Mouse (Mus musculus): ENCODE results near the gene Phf12. TPM values are rescaled to one million over a fixed set of nuclear protein-coding genes. Genes with fewer than 3 reads are reported as not detected.

Gene Phf12
- total RNA-seq, 2 experiments from 2014 or later, result 42.3 to 51.8 TPM

DNA sequence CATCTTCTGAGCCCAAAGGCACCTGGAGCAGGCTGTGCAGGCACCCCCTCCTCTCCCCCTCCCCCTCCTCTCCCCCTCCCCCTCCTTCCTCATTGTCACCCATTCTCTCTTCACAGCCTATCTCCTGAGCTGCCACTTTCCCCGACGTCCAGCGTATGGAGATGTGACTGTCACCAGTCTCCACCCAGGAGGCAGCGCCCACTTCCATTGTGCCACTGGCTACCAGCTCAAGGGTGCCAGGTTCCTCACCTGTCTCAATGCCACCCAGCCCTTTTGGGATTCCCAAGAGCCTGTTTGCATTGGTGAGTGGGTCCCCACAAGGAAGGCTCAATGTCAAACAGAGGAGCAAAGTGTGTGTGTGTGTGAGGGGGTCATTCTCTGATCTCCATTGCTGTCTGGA is 13.8 kb upstream of the Phf12 start:
- no peak for DNase-seq (ENCODE audit: low spot score in 2 of 2)

- DNase-seq (ENCODE audit: low spot score in 2 of 2), result no peak
Measured at GRCm38 (mm10) chr11:77970718-77971117, 11.8 kb upstream of the Phf12 start.

- no peak for DNase-seq (ENCODE audit: low spot score in 2 of 2)
Measured at GRCm38 (mm10) chr11:77973520-77973919, 9.0 kb upstream of the Phf12 start.

DNA sequence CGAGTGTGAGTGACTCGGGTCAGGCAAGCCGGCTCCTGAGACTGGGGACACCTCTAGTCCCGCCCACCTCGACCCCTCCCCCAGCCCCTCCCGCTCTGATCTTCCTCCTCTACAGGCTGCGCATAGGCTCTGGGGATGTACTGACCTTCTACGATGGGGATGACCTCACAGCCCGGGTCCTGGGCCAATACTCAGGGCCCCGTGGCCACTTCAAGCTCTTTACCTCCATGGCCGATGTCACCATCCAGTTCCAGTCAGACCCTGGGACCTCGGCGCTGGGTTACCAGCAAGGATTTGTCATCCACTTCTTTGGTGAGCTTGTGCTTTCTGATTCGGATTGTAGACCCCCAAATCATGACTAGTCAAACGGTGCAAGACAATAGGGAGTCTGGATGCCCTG is 8.2 kb upstream of the Phf12 start:
- no peak for DNase-seq (ENCODE audit: low spot score in 2 of 2)

- DNase-seq (ENCODE audit: low spot score in 2 of 2), result no peak
Measured at GRCm38 (mm10) chr11:77975873-77976272, 6.7 kb upstream of the Phf12 start.

DNA sequence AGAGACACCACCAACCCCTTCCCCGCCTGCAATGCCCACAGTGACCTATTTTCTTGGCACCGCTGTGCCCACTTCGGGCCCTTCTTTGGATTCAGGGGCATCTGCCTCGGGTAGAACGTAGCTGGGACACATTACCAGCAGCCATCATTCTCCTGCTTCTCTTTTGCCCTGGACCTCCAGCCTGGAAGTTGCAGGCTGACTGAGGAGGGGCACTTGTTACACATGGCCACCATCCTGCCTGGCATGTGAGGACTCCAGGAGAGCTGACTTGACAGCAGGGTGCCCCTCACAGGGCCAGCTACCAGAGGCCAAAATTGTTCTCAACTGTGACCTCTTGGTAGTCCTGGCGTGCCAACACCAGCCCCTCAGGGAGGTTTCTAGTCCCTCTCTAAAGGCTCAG is 4.4 kb upstream of the Phf12 start:
- DNase-seq (ENCODE audit: low spot score in 2 of 2), result no peak

DNA sequence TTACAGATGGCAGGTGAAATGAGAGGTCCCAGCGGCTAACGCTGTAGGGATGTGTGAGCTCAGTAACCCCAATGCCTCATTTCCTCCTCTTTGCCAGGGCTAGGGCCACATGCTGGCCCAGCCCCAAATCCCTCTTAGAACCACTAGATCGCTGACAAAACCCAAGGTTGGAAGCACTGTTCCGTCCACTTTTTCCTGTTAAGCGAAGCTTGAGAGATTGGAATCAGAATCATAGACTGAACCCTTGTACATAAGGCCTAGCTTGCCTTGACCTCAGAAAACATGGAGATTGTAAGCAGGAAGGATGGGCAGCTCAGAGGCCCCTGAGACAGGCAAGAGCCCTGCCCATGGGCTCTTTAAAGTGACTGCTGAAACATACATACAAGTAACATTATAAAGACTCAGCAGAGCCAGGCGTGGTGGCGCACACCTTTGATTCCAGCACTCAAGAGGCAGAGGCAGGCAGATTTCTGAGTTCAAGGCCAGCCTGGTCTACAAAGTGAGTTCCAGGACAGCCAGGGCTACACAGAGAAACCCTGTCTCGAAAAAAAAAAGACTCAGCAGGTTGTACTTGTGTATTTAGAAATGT is 3.2 kb upstream of the Phf12 start:
- DNase-seq (ENCODE audit: low spot score in 2 of 2), result no peak

GRCm38 (mm10) chr11:77980281-77981204 is 2.0 kb upstream of the Phf12 start:
- DNase-seq (ENCODE audit: low spot score in 2 of 2), result peak in 1 of 2 experiments; percentile 49

GRCm38 (mm10) chr11:77981609-77982440 is 729 bp upstream of the Phf12 start:
- peak; percentile 74 to 76 for DNase-seq (ENCODE audit: low spot score in 2 of 2)

- DNase-seq (ENCODE audit: low spot score in 2 of 2), result peak; percentile 43 to 44
Measured at GRCm38 (mm10) chr11:77983191-77983936, 810 bp downstream of the Phf12 start.

- DNase-seq (ENCODE audit: low spot score in 2 of 2), result peak; percentile 70 to 72
Measured at GRCm38 (mm10) chr11:77983937-77984835, 1.6 kb downstream of the Phf12 start.

- peak; percentile 53 to 54 for DNase-seq (ENCODE audit: low spot score in 2 of 2)
Measured at GRCm38 (mm10) chr11:77984836-77985231, 2.3 kb downstream of the Phf12 start.

GRCm38 (mm10) chr11:77985541-77986065 is 3.0 kb downstream of the Phf12 start:
- DNase-seq (ENCODE audit: low spot score in 2 of 2), result no peak

- no peak for DNase-seq (ENCODE audit: low spot score in 2 of 2)
Measured at GRCm38 (mm10) chr11:77989071-77989690, 6.6 kb downstream of the Phf12 start.

DNA sequence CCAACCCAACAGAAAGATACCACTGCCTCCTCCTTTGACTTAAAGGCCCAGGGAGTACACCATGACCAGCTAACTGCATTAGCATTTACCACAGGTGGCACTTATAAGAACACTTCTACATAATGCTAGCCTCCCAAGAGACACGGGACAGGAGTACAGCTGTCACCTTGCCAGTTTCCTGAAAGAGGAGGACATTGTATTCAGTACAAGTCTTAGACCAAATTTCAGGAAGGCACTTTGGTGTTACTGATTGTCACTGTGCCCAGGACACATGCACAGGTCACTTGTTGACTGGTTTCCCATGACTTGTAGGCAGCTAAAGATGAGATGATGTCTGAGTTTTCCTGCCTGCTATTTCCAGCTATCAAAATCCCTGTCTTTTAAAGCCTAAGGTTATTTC is 13.0 kb downstream of the Phf12 start:
- no peak for DNase-seq (ENCODE audit: low spot score in 2 of 2)

- no peak for DNase-seq (ENCODE audit: low spot score in 2 of 2)
Measured at GRCm38 (mm10) chr11:78006446-78006845, 23.9 kb downstream of the Phf12 start.

DNA sequence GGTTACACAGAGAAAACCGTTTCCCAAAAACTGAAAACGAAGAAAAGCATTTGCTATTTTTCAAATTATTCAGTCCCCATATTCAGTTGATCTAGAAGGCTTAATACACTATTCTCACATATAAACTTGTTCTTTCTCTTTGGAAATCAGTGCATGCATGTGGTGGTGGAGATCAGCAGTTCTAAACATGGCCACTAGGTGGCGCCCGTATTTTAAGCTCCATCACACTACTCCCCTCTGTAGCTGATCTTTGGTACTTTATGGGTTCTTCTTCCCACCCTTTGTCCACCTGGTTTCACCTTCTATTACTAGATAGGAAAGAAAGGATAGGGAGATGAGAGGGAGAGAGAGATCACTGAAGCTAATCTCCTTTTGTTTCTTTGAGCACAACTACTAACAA is 37.1 kb downstream of the Phf12 start:
- DNase-seq (ENCODE audit: low spot score in 2 of 2), result peak; percentile 75 to 79

DNA sequence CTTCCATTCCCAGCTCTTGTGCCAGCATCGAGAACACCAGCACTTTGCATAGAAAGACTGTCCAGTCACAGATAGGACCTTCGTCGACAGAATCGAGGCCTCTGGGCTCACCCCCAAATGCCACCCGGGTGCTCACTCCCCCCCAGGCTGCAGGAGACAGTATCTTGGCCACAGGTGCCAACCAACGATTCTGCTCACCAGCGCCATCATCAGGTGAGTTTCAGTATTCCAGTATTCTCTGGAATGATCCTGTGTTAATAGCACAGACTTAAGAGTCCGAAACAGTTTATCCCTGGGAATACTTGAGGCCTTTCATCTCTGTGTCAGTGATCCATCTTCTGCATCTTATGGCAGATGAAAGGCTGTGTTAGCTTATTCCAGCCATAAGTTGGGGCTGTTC is 41.1 kb downstream of the Phf12 start:
- no peak for DNase-seq (ENCODE audit: low spot score in 2 of 2)

GRCm38 (mm10) chr11:78029240-78029639 is 46.7 kb downstream of the Phf12 start:
- DNase-seq (ENCODE audit: low spot score in 2 of 2), result no peak

All from adrenal gland, adult 18-20 months (tissue).